Mouse (Mus musculus): ENCODE results near the gene Olfr709-ps1.
"Not testable (repeated sequence)": the region's sequence is repeated elsewhere in the genome, so short reads cannot be mapped to it uniquely, and the experiment has no call there.

Gene Olfr709-ps1

GRCm38 (mm10) chr7:106932119-106932518, at the start of gene Olfr709-ps1:
Gene Olfr709-ps1, minus strand, starts transcription at chr7:106932219.
- no peak for DNase-seq

GRCm38 (mm10) chr7:106975353-106975752, 43.3 kb upstream of the Olfr709-ps1 start, which contains the start of gene Olfr711:
Gene Olfr711, minus strand, starts transcription at chr7:106975453.
- no peak for DNase-seq

- DNase-seq = not testable (repeated sequence)
Measured at GRCm38 (mm10) chr7:106967503-106967902, 35.5 kb upstream of the Olfr709-ps1 start.

- DNase-seq = no peak
Measured at GRCm38 (mm10) chr7:106963837-106964236, 31.8 kb upstream of the Olfr709-ps1 start, which contains the start of gene Olfr6. Gene Olfr6, minus strand, starts transcription at chr7:106963937.

GRCm38 (mm10) chr7:106948212-106948611, 16.2 kb upstream of the Olfr709-ps1 start, which contains the start of gene Olfr710:
Gene Olfr710, minus strand, starts transcription at chr7:106948312.
- no peak for DNase-seq

GRCm38 (mm10) chr7:106920961-106921360, 11.1 kb downstream of the Olfr709-ps1 start:
- DNase-seq = peak in 1 of 2 experiments; percentile 5

GRCm38 (mm10) chr7:106907676-106908075, 24.3 kb downstream of the Olfr709-ps1 start, which contains the start of gene Olfr1532-ps1:
Gene Olfr1532-ps1, plus strand, starts transcription at chr7:106908001.
- no peak for DNase-seq

GRCm38 (mm10) chr7:106901141-106901540, 30.9 kb downstream of the Olfr709-ps1 start, which contains the start of gene Olfr707:
Gene Olfr707, minus strand, starts transcription at chr7:106901241.
- DNase-seq = not testable (repeated sequence)

- no peak for DNase-seq
Measured at GRCm38 (mm10) chr7:106888062-106888461, 44.0 kb downstream of the Olfr709-ps1 start, which contains the start of gene Olfr706. Gene Olfr706, minus strand, starts transcription at chr7:106888162.

- DNase-seq = no peak
Measured at GRCm38 (mm10) chr7:106876791-106877190, 55.2 kb downstream of the Olfr709-ps1 start, which contains the start of gene Olfr705. Gene Olfr705, minus strand, starts transcription at chr7:106876891.

All from cerebellum, adult 18-20 months (tissue).